Mouse (Mus musculus) megakaryocyte, embryonic 14.5 days (primary cell): ENCODE data around the gene Slc44a5.

ENCODE experiments used
- FLI1 ChIP-seq: IDR thresholded peaks from 2 replicates; pipeline ENCODE4 v1.6.1; 2012; ENCODE audit warnings: low read length, inconsistent platforms, mixed read lengths
- GATA1 ChIP-seq: IDR thresholded peaks from 3 replicates; pipeline ENCODE4 v1.6.1; 2012; ENCODE audit warnings: mixed read lengths, low read length, inconsistent platforms, borderline replicate concordance

DNA sequence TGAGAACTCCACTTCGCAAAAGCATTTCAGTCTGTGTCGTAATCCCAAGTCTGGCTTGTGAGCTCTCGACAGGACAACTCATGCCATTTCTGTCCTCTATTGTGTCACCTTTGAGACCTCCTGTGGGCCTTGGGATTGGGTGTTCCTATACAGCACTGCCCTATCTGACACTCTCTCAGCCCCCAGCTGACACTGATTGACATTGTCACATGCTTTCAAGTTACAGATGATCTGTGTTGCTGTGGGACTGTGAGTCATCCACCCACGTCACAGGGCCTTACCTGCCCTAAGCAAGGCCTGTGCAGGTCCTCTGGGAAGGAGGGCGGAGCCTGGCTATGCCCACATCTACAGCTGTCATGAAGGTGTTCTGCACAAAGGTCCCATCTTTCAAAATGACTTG, 40.8 kb upstream of the Slc44a5 start:
- TF ChIP-seq GATA1 (no peak), FLI1 (no peak)
